Mouse (Mus musculus): Measurements from ENCODE around the gene Kif3a. TPM values are rescaled to one million over a fixed set of nuclear protein-coding genes. Genes with fewer than 3 reads are reported as not detected.

Gene Kif3a
- total and polyA plus RNA-seq, 2 experiments from 2014 or later = 118 to 330 TPM

DNA sequence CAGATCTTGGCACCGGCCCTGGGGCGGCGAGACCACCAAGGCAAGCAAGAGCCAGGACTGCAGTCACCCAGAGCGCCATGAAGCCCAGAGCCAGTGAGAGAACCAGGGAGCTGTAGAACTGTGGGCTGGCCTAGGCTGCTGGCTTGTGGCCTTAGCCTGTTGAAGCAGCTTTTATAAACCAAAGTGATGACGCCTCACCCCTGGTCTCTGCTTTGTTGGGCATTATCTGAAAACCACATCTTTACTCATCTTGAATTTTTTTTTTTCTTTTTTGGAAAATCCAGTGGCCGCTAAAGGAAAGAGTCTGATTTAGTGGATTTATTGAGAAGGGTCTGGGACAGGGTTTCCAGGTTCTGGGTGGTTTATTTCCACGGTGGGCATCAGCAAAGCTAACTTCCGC lies 67.4 kb downstream of the Kif3a start, which contains the start of gene Il13:
Gene Il13 (minus strand): TSS at position 147 of the 400 bp plus-strand sequence.
- no peak within 1 kb of the TSS for H3K27ac ChIP-seq (ENCODE audit: low read depth, low read length)
- no peak for TF ChIP-seq CTCF (IDR thresholded peaks at IDR 0.05; ENCODE audit: low read depth)
- no peaks in the 10 kb centered on the region for H3K9me3 ChIP-seq (ENCODE audit: low read length)
- H3K36me3 ChIP-seq (ENCODE audit: insufficient read depth) = no peaks in the 10 kb centered on the region
- no peak within 1 kb of the TSS for H3K4me2 ChIP-seq (ENCODE audit: low read depth)
- WGBS = 95% methylated on average over 8 of the region's 8 CpGs
- no peaks in the 10 kb centered on the region; the same call in none of the 2 replicates for H3K27me3 ChIP-seq (ENCODE audit: insufficient read depth, low read length)
- H3K4me1 ChIP-seq (ENCODE audit: insufficient read depth) = no peaks in the 10 kb centered on the region
- DNase-seq (no peak), ATAC-seq (no peak)
- H3K4me3 ChIP-seq (ENCODE audit: low read depth, low read length) = no peak within 1 kb of the TSS
- H3K9ac ChIP-seq = no peak within 1 kb of the TSS

DNA sequence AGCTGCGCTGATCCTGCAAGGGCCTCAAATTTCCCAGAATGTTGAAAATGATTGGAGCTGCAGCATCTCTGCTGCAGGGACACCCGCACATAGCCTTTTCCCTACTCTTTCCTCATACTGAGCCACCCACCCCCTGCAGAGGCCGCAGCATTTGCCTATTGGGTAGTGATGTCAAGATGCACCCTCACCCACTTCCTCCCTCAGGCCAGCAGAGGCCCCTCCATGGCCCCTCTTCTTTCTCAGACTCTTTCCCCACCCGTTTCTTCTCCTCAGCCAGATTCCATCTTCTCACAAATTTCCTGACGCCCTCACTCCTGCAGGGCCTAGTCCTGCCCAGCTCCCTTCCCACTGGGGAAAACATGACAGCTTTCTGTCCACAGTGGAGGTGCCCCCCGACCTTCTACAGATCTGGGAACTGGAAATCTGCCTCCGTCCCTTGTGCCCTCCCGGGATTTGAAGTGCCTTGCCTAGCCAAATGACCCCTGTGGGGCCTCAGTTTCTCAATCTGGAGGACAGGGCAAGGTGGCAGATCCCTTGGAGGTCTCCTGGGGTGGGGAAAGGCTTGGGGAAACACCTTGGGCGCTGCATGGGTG lies 68.5 kb downstream of the Kif3a start:
- Histone ChIP-seq H3K4me2 (ENCODE audit: low read depth) (peak overlapping the region; percentile 61), H3K27ac (ENCODE audit: low read depth, low read length) (no peak overlapping the region), H3K27me3 (ENCODE audit: insufficient read depth, low read length) (no peaks in the 10 kb centered on the region; the same call in none of the 2 replicates), H3K9me3 (ENCODE audit: low read length) (no peaks in the 10 kb centered on the region), H3K4me1 (ENCODE audit: insufficient read depth) (no peaks in the 10 kb centered on the region), H3K4me3 (ENCODE audit: low read depth, low read length) (peak overlapping the region; percentile 32), H3K9ac (no peak overlapping the region; the same call in 1 of the 2 replicates), H3K36me3 (ENCODE audit: insufficient read depth) (no peaks in the 10 kb centered on the region)
- no peak for TF ChIP-seq CTCF (IDR thresholded peaks at IDR 0.05; ENCODE audit: low read depth)
- DNase-seq = no peak
- no peak for ATAC-seq
- WGBS = 49% methylated on average over 9 of the region's 9 CpGs

DNA sequence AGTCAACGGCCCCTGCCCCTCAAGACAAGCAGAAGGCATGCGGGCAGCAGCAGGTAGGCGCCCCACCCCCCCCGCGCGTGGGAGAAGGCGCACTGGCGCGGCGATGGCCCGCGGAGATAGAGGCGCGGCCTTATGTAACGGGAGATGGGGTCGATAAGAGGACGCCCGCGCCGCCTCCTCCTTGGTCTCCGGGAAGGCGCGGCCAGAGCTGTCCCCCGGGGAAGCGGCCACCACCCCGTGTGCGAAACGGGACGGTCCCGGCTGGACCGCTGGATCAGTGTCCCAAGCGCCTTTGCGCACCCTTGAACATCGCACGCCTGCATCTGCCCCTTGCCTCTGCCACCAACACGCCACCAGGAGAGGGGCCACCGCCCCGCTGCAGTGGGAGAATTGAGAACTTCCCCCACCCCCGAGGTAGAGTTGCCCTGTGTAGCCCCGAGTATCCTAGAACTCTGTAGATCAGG lies 69.0 kb downstream of the Kif3a start:
- Histone ChIP-seq H3K36me3 (ENCODE audit: insufficient read depth) (no peaks in the 10 kb centered on the region), H3K4me1 (ENCODE audit: insufficient read depth) (no peaks in the 10 kb centered on the region), H3K27ac (ENCODE audit: low read depth, low read length) (no peak overlapping the region), H3K4me2 (ENCODE audit: low read depth) (peak overlapping the region; percentile 61), H3K27me3 (ENCODE audit: insufficient read depth, low read length) (no peaks in the 10 kb centered on the region; the same call in none of the 2 replicates), H3K9ac (no peak overlapping the region; the same call in 1 of the 2 replicates), H3K9me3 (ENCODE audit: low read length) (no peaks in the 10 kb centered on the region), H3K4me3 (ENCODE audit: low read depth, low read length) (peak overlapping the region; percentile 32)
- DNase-seq = no peak
- TF ChIP-seq CTCF (IDR thresholded peaks at IDR 0.05; ENCODE audit: low read depth) = no peak
- 2% methylated on average over 40 of the region's 40 CpGs for WGBS
- ATAC-seq = no peak; the same call in 1 of the 2 replicates

DNA sequence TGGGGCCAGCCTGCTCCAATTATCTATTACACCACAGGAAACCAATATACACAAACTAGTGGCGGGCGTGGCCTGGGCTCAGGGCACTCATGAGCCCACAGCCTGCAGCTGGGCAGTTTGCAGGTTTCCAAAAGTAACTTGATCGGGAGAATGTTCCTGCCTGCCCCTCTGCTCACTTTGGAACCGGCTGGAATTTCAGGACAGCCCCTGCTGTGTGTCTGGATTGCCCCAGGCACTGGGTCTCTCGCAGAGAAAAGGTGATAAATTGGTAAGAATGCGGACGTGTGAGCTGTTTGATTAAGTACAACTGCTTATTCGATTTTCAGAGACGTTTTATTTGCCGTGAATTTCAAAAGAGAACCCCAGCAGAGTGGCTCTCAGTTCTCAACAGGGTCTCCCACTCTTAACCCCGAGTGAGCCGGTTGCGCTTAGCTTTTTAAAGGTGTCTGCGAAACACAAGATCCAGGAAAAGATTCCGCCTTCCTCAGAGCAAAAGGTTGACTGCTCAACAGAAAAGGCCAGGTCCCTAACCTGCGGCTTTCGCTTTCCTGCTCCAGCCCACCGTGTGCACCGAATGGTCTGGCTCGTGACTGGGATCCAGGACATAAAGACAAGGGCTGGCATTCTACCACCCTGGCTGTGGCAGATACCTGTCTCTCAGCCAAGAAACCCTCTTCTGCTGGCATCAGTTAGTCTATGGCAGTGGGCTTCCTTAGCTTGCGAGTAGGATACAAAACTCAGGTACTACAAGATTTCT lies 70.0 kb downstream of the Kif3a start:
- Histone ChIP-seq H3K4me1 (ENCODE audit: insufficient read depth) (no peaks in the 10 kb centered on the region), H3K36me3 (ENCODE audit: insufficient read depth) (no peaks in the 10 kb centered on the region), H3K27ac (ENCODE audit: low read depth, low read length) (no peak overlapping the region), H3K9ac (no peak overlapping the region), H3K4me2 (ENCODE audit: low read depth) (no peak overlapping the region), H3K27me3 (ENCODE audit: insufficient read depth, low read length) (no peaks in the 10 kb centered on the region; the same call in none of the 2 replicates), H3K4me3 (ENCODE audit: low read depth, low read length) (no peak overlapping the region), H3K9me3 (ENCODE audit: low read length) (no peaks in the 10 kb centered on the region)
- ATAC-seq (no peak), DNase-seq (no peak)
- no peak for TF ChIP-seq CTCF (IDR thresholded peaks at IDR 0.05; ENCODE audit: low read depth)
- 22% methylated on average over 21 of the region's 21 CpGs for WGBS

DNA sequence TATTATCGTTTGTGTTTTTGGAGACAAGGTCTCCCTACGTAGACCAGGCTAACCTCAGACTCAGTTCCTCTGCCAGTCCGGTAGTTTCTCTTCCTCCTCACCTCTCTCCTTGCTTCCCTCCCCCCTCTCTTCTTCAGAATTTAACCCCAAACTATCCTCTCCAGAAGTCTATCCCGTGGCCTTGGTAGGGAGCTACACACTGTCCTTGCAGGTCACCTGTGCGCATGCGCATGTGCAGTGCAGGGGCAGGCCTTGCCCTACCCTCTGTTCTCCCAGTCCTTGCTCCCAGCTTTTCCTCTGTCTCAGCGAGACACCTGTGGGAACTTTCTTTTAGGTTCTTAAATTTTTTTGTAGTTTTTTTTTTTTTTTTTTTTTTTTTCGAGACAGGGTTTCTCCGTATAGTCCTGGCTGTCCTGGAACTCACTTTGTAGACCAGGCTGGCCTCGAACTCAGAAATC lies 70.7 kb downstream of the Kif3a start:
- DNase-seq = no peak
- H3K4me1 ChIP-seq (ENCODE audit: insufficient read depth) = no peaks in the 10 kb centered on the region
- H3K27me3 ChIP-seq (ENCODE audit: insufficient read depth, low read length) = no peaks in the 10 kb centered on the region; the same call in none of the 2 replicates
- no peak overlapping the region for H3K4me3 ChIP-seq (ENCODE audit: low read depth, low read length)
- TF ChIP-seq CTCF (IDR thresholded peaks at IDR 0.05; ENCODE audit: low read depth) = no peak
- 85% methylated on average over 10 of the region's 10 CpGs for WGBS
- H3K4me2 ChIP-seq (ENCODE audit: low read depth) = no peak overlapping the region
- no peak overlapping the region for H3K9ac ChIP-seq
- ATAC-seq = no peak
- H3K36me3 ChIP-seq (ENCODE audit: insufficient read depth) = no peaks in the 10 kb centered on the region
- no peaks in the 10 kb centered on the region for H3K9me3 ChIP-seq (ENCODE audit: low read length)
- H3K27ac ChIP-seq (ENCODE audit: low read depth, low read length) = no peak overlapping the region

DNA sequence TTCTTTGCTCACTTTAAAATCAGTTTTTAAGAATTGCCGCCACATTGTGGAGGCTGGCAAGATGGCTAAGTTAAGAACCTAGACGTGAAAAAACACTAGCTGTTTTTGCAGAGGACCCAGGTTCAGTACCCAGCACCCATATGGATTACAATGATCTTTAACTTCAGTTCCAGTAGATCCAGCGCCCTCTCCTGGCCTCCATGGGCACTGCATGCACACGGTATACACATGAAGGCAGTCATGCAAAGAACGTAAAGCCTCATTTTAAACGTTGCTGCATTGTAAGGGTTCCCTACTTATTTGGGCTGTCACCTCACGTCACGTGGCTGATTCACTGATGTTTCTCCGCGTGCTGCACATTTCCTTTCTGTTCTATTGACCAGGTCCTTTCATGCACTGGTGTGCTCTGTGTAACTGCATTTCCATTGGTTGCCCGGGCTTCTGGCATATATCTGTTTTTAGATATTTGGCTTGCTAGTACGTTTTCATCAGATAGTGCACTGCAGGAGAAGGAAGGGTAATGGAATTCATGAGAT lies 75.6 kb downstream of the Kif3a start:
- WGBS = 81% methylated on average over 12 of the region's 12 CpGs
- Histone ChIP-seq H3K9ac (no peak overlapping the region), H3K4me3 (ENCODE audit: low read depth, low read length) (no peak overlapping the region), H3K4me2 (ENCODE audit: low read depth) (no peak overlapping the region), H3K4me1 (ENCODE audit: insufficient read depth) (no peaks in the 10 kb centered on the region), H3K9me3 (ENCODE audit: low read length) (no peaks in the 10 kb centered on the region), H3K27ac (ENCODE audit: low read depth, low read length) (no peak overlapping the region), H3K36me3 (ENCODE audit: insufficient read depth) (no peaks in the 10 kb centered on the region), H3K27me3 (ENCODE audit: insufficient read depth, low read length) (no peaks in the 10 kb centered on the region)
- no peak for ATAC-seq
- peak; percentile 32; the same call in 1 of the 2 replicates for TF ChIP-seq CTCF (IDR thresholded peaks at IDR 0.05; ENCODE audit: low read depth)
- DNase-seq = no peak

DNA sequence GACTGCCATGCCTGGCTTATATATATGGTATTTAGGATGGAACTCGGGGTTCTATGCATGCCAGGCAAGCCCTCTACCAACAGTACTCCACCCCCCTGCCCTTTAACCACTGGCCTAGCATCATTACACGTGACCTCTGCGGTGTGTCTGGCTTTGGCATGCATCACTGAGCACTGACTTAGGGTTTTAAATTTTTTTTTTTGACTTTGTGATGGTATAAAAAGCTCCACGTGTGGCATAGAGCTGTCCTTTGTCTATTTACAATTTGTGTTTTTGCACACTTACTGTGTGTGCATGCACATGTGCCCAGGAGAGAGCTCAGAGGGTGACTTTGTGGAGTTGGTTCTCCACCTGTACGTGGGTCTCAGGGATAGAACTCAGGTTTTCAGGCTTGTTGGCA lies 76.8 kb downstream of the Kif3a start:
- no peak for DNase-seq
- Histone ChIP-seq H3K4me2 (ENCODE audit: low read depth) (no peak overlapping the region), H3K36me3 (ENCODE audit: insufficient read depth) (no peaks in the 10 kb centered on the region), H3K27ac (ENCODE audit: low read depth, low read length) (no peak overlapping the region), H3K9ac (no peak overlapping the region), H3K4me3 (ENCODE audit: low read depth, low read length) (no peak overlapping the region), H3K9me3 (ENCODE audit: low read length) (no peaks in the 10 kb centered on the region), H3K4me1 (ENCODE audit: insufficient read depth) (no peaks in the 10 kb centered on the region), H3K27me3 (ENCODE audit: insufficient read depth, low read length) (no peaks in the 10 kb centered on the region)
- 72% methylated on average over 5 of the region's 5 CpGs for WGBS
- ATAC-seq = no peak
- no peak for TF ChIP-seq CTCF (IDR thresholded peaks at IDR 0.05; ENCODE audit: low read depth)
